Mouse (Mus musculus) heart, adult 2 months (tissue): ENCODE results near the gene Dnaja3. TPM values are rescaled to one million over a fixed set of nuclear protein-coding genes. Genes with fewer than 3 reads are reported as not detected.

Source experiments
- DNase-seq, 2 experiments: peaks; one replicate each; pipeline ENCODE4 v3.0.0; 2021
- H3K27ac ChIP-seq: fragments of 200-600 bp; 2 replicates; pipeline ENCODE4 v1.8.1; 2022
- H3K27me3 ChIP-seq: fragments of 200-500 bp; 2 replicates; pipeline ENCODE4 v1.6.1; 2012; ENCODE audit warnings: mild to moderate bottlenecking, low read length, inconsistent platforms, mixed read lengths; ENCODE audit not compliant: control insufficient read depth, insufficient read depth
- H3K36me3 ChIP-seq: fragments of 200-500 bp; 2 replicates; pipeline ENCODE4 v1.6.1; 2012; ENCODE audit warnings: low read length, inconsistent platforms; ENCODE audit not compliant: control insufficient read depth, insufficient read depth
- H3K4me1 ChIP-seq: fragments of 200-500 bp; 2 replicates; pipeline ENCODE4 v1.6.1; 2011; ENCODE audit warnings: low read length; ENCODE audit not compliant: control insufficient read depth, insufficient read depth
- H3K4me3 ChIP-seq: fragments of 200-600 bp; 2 replicates; pipeline ENCODE4 v1.8.1; 2022
- H3K79me2 ChIP-seq: fragments of 200-500 bp; replicated peaks from 2 replicates; pipeline ENCODE4 v1.6.1; 2012; ENCODE audit warnings: mild to moderate bottlenecking, inconsistent platforms, low read length, moderate library complexity, mixed read lengths; ENCODE audit not compliant: control insufficient read depth, insufficient read depth
- H3K9ac ChIP-seq: fragments of 200-500 bp; 2 replicates; pipeline ENCODE4 v1.6.1; 2012; ENCODE audit warnings: low read depth, mild to moderate bottlenecking, control low read depth, inconsistent platforms, low read length, mixed read lengths
- CTCF ChIP-seq: fragments of 200-600 bp; IDR thresholded peaks from 2 replicates; pipeline ENCODE4 v1.8.1; 2022; ENCODE audit warnings: antibody characterized with exemption, mild to moderate bottlenecking, moderate library complexity
- EP300 ChIP-seq: fragments of 200-500 bp; IDR thresholded peaks from 2 replicates; pipeline ENCODE4 v1.6.1; 2011; ENCODE audit warnings: low read depth, low read length, control low read depth; ENCODE audit not compliant: insufficient read depth
- POLR2A ChIP-seq: fragments of 200-500 bp; IDR thresholded peaks from 2 replicates; pipeline ENCODE4 v1.6.1; 2011; ENCODE audit warnings: mild to moderate bottlenecking, low read depth, low read length, control low read depth; ENCODE audit not compliant: insufficient read depth
- WGBS: fragments of 180-500 bp; shearing (Covaris S2); methylation state at CpG from one replicate; pipeline ENCODE4 v1.1.7; 2018; 5-methylcytosine and 5-hydroxymethylcytosine counted together
- intact Hi-C: fragments of 180-260 bp; cut with DNase I; formaldehyde crosslinking; loops from one replicate; pipeline ENCODE4 v1.15.1; 2025
- polyA plus RNA-seq: library from polyadenylated mRNA; depleted of rRNA; stranded (reverse); fragments of >200 nt; gene quantifications from 2 replicates; pipeline ENCODE4 v1.2.3, GENCODE M21; 2012
- total RNA-seq, 2 experiments: library from RNA; stranded (reverse); gene quantifications; 2 replicates each; pipeline ENCODE4 v1.2.3; 2021

Gene Dnaja3
- total and polyA plus RNA-seq, 3 experiments = 80.8 to 150 (median 138) TPM

- no peak overlapping the region for H3K9ac ChIP-seq
- no peaks in the 10 kb centered on the region for H3K4me1 ChIP-seq
- 91% methylated on average over 9 of the region's 9 CpGs for WGBS
- TF ChIP-seq CTCF (no peak), POLR2A (no peak), EP300 (no peak)
- intact Hi-C loops = no loop called here
- no peaks in the 10 kb centered on the region for H3K27me3 ChIP-seq
- H3K36me3 ChIP-seq = no peaks in the 10 kb centered on the region
- H3K27ac ChIP-seq = no peak overlapping the region
- H3K4me3 ChIP-seq = no peak overlapping the region
- no peak for DNase-seq
- 0 out of 2 replicates have a peak, but pooled peaks cover 1% of the 10 kb centered on the region for H3K79me2 ChIP-seq
Measured at GRCm38 (mm10) chr16:4613736-4614135, 26.1 kb upstream of the Dnaja3 start.

GRCm38 (mm10) chr16:4614639-4615038 lies 25.1 kb upstream of the Dnaja3 start:
- DNase-seq = no peak
- H3K9ac ChIP-seq = no peak overlapping the region
- no peaks in the 10 kb centered on the region for H3K4me1 ChIP-seq
- no peak overlapping the region for H3K27ac ChIP-seq
- H3K4me3 ChIP-seq = no peak overlapping the region
- intact Hi-C loops = no loop called here
- no peak for TF ChIP-seq EP300
- TF ChIP-seq CTCF = no peak
- TF ChIP-seq POLR2A = no peak
- H3K79me2 ChIP-seq = 0 out of 2 replicates have a peak, but pooled peaks cover 4% of the 10 kb centered on the region
- H3K27me3 ChIP-seq = no peaks in the 10 kb centered on the region
- no peaks in the 10 kb centered on the region for H3K36me3 ChIP-seq
- 94% methylated on average over 3 of the region's 3 CpGs for WGBS

GRCm38 (mm10) chr16:4615297-4615696 lies 24.5 kb upstream of the Dnaja3 start:
- Histone ChIP-seq H3K79me2 (0 out of 2 replicates have a peak, but pooled peaks cover 4% of the 10 kb centered on the region), H3K9ac (no peak overlapping the region), H3K27ac (no peak overlapping the region), H3K4me3 (no peak overlapping the region), H3K27me3 (no peaks in the 10 kb centered on the region), H3K36me3 (no peaks in the 10 kb centered on the region), H3K4me1 (peaks cover 2% of the 10 kb centered on the region; the same call in 1 of the 2 replicates)
- DNase-seq = no peak
- TF ChIP-seq POLR2A (no peak), CTCF (no peak), EP300 (no peak)
- intact Hi-C loops = no loop called here
- WGBS = 73% methylated on average over 1 of the region's 1 CpGs

- no peak overlapping the region for H3K4me3 ChIP-seq
- H3K79me2 ChIP-seq = 0 out of 2 replicates have a peak, but pooled peaks cover 4% of the 10 kb centered on the region
- TF ChIP-seq POLR2A = no peak
- no peak for TF ChIP-seq CTCF
- TF ChIP-seq EP300 = no peak
- no peaks in the 10 kb centered on the region for H3K27me3 ChIP-seq
- no peaks in the 10 kb centered on the region for H3K36me3 ChIP-seq
- no peak for DNase-seq
- intact Hi-C loops = no loop called here
- H3K27ac ChIP-seq = no peak overlapping the region
- H3K4me1 ChIP-seq = peaks cover 2% of the 10 kb centered on the region; the same call in 1 of the 2 replicates
- WGBS = 72% methylated on average over 4 of the region's 4 CpGs
- H3K9ac ChIP-seq = no peak overlapping the region
Measured at GRCm38 (mm10) chr16:4616829-4617228, 23.0 kb upstream of the Dnaja3 start.

GRCm38 (mm10) chr16:4624074-4624473 lies 15.7 kb upstream of the Dnaja3 start:
- H3K4me1 ChIP-seq = peaks cover 5% of the 10 kb centered on the region
- H3K36me3 ChIP-seq = no peaks in the 10 kb centered on the region
- peak overlapping the region; percentile 89 for H3K4me3 ChIP-seq
- DNase-seq = no peak
- H3K27me3 ChIP-seq = no peaks in the 10 kb centered on the region
- WGBS = 17% methylated on average over 9 of the region's 9 CpGs
- peak overlapping the region; percentile 84 for H3K27ac ChIP-seq
- intact Hi-C loops = no loop called here
- peak overlapping the region; percentile 93 for H3K9ac ChIP-seq
- peaks cover 1% of the 10 kb centered on the region; the same call in 1 of the 2 replicates for H3K79me2 ChIP-seq
- TF ChIP-seq CTCF (no peak), POLR2A (no peak), EP300 (no peak)

GRCm38 (mm10) chr16:4624481-4625110 lies 15.2 kb upstream of the Dnaja3 start, which contains the start of gene Pam16:
Pam16 (minus strand) TSS chr16:4624988.
- H3K36me3 ChIP-seq = no peaks in the 10 kb centered on the region
- H3K27me3 ChIP-seq = no peaks in the 10 kb centered on the region
- peak within 1 kb of the TSS; percentile 89 for H3K4me3 ChIP-seq
- peak within 1 kb of the TSS; percentile 93 for H3K9ac ChIP-seq
- H3K27ac ChIP-seq = peak within 1 kb of the TSS; percentile 84
- whole genome bisulfite sequencing = under 1% methylated on average over 56 of the region's 56 CpGs
- no peak for TF ChIP-seq CTCF
- peak; percentile 76 for TF ChIP-seq POLR2A
- TF ChIP-seq EP300 = 0 out of 2 replicates have a peak, but pooled peaks have one; percentile 11
- peak; percentile 94 to 95 for DNase-seq
- H3K79me2 ChIP-seq = peaks cover 1% of the 10 kb centered on the region; the same call in 1 of the 2 replicates
- intact Hi-C loops = no loop called here
- H3K4me1 ChIP-seq = peaks cover 5% of the 10 kb centered on the region
